Mouse (Mus musculus): ENCODE measurements around the gene Elmsan1.
"Not testable (repeated sequence)": the region's sequence is repeated elsewhere in the genome, so short reads cannot be mapped to it uniquely, and the experiment has no call there.

DNA sequence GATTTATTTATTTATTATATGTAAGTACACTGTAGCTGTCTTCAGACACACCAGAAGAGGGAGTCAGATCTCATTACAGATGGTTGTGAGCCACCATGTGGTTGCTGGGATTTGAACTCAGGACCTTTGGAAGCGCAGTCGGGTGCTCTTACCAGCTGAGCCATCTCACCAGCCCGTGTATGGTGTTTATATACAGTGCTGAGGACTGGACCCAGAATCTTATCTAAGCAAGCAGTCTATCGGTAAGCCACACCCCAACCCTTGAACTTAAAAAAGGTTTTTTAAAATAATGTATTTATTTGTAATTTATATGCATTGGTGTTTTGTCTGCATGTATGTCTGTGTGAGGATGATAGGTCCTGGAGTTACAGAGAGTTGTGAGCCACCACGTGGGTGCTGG lies 18.4 kb upstream of the Elmsan1 start:
- TF ChIP-seq CTCF (IDR thresholded peaks at IDR 0.05; ENCODE audit: extremely low read depth, insufficient read length, insufficient replicate concordance, low read depth, low read length); POLR2A (IDR thresholded peaks at IDR 0.05; ENCODE audit: low read depth, low read length): not testable (repeated sequence)
